Mouse (Mus musculus): ENCODE data around the gene Cbl. TPM values are rescaled to one million over a fixed set of nuclear protein-coding genes. Genes with fewer than 3 reads are reported as not detected.
A peak's percentile ranks its signal among the peaks of the same experiment; 100 is the strongest.

Cbl gene
- polyA plus RNA-seq, 1 experiment from 2014 or later: 22.9 TPM

DNA sequence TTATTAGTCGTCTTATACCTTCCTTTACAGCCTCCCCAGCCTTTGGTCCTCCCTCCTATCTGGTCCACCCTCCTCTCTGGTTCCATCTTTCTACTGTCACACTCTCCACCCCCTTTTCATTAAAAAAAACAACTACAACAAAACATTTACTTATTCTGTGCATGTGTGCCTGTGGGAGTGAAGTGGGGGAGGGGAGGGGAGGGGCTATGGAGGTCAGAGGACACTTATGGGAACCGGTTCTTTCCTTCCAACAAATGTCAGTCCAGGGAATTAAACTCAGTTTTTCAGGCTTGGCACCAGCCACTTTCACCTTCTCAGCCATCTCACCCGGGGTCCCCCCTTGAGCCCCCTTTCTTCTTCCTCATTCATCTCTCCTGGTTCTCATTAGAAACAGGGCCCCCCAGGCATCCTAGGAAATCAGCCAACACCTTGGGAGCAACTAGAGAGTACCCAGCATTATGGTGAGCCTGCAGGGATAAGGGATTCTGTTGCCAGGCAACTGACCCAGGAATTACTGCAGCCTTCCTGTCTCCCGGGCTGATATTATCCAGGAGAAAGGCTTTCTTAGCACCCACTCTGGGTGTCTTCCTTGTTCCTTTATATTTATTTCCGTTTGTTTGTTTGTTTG is 20.8 kb upstream of the Cbl start:
- Histone ChIP-seq H3K4me2 (no peak overlapping the region), H3K27me3 (no peaks in the 10 kb centered on the region), H3K36me3 (no peaks in the 10 kb centered on the region), H3K4me3 (replicated peaks) (no peak overlapping the region), H3K4me1 (peaks cover 43% of the 10 kb centered on the region), H3K27ac (no peak overlapping the region), H3K9ac (no peak overlapping the region), H3K9me3 (replicated peaks) (no peaks in the 10 kb centered on the region)
- WGBS: 27% methylated on average over 4 of the region's 5 CpGs
- no peak for ATAC-seq (replicated peaks; ENCODE audit: low FRiP score)

DNA sequence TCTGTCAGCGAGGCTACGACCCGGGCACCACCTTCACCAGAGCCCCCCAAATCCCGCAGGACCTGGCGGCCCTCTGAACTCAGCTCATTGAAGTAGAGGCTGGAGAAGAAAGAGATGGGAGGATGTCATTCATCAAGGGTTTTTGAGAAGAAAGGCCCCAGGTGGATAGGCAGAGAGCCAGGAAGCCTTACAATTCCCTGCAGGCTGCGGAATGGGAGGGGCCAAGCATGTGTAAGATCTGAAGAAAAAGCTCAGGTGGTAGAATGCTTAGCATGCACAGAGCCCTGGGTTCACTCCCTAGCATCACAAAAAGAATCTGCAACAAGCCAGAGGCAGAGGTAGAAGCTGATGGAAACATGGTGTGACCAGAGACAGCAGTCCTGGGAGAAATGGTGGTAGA is 19.6 kb upstream of the Cbl start:
- H3K9ac ChIP-seq: no peak overlapping the region
- peaks cover 48% of the 10 kb centered on the region for H3K4me1 ChIP-seq
- H3K4me3 ChIP-seq (replicated peaks): no peak overlapping the region
- H3K9me3 ChIP-seq (replicated peaks): no peaks in the 10 kb centered on the region
- no peaks in the 10 kb centered on the region for H3K27me3 ChIP-seq
- H3K36me3 ChIP-seq: no peaks in the 10 kb centered on the region
- WGBS: 81% methylated on average over 6 of the region's 6 CpGs
- ATAC-seq (replicated peaks; ENCODE audit: low FRiP score): no peak
- H3K27ac ChIP-seq: no peak overlapping the region
- H3K4me2 ChIP-seq: no peak overlapping the region

GRCm38 (mm10) chr9:44251314-44251713 is 17.5 kb upstream of the Cbl start, which contains the start of gene Pdzd3:
TSS of gene Pdzd3 (minus strand) at chr9:44251471.
- Histone ChIP-seq H3K27me3 (no peaks in the 10 kb centered on the region), H3K4me1 (peaks cover 51% of the 10 kb centered on the region), H3K4me3 (replicated peaks) (peak within 1 kb of the TSS; percentile 10; the same call in 1 of the 2 replicates), H3K27ac (peak within 1 kb of the TSS; percentile 3; the same call in 1 of the 2 replicates), H3K36me3 (no peaks in the 10 kb centered on the region), H3K9me3 (replicated peaks) (no peaks in the 10 kb centered on the region), H3K4me2 (peak within 1 kb of the TSS; percentile 40), H3K9ac (no peak within 1 kb of the TSS)
- ATAC-seq (replicated peaks; ENCODE audit: low FRiP score): no peak
- WGBS: 56% methylated on average over 10 of the region's 10 CpGs

DNA sequence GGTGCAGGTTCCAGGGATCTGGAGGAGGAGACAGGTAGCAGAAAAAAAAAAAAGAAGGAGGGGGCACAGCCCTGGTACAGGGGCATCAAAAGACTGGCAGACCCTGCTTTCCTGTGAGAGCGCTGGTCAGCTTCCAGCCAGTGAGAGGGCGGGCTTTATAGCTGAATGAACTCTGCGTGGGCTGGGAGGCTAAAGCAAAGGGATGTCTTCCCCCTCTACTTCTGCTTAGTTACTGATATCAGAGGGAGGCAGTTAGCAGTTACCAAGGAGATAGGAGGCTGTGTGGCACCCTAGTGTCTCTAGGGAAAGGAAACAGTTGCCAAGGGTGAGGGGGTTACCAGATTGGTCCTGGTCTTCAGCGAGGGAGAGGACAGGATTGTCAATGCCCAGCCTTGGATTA is 16.6 kb upstream of the Cbl start:
- Histone ChIP-seq H3K4me1 (peaks cover 51% of the 10 kb centered on the region), H3K36me3 (no peaks in the 10 kb centered on the region), H3K27me3 (no peaks in the 10 kb centered on the region), H3K4me2 (peak overlapping the region; percentile 40), H3K27ac (no peak overlapping the region), H3K4me3 (replicated peaks) (no peak overlapping the region), H3K9ac (no peak overlapping the region), H3K9me3 (replicated peaks) (no peaks in the 10 kb centered on the region)
- ATAC-seq (replicated peaks; ENCODE audit: low FRiP score): no peak
- WGBS: 43% methylated on average over 4 of the region's 4 CpGs

DNA sequence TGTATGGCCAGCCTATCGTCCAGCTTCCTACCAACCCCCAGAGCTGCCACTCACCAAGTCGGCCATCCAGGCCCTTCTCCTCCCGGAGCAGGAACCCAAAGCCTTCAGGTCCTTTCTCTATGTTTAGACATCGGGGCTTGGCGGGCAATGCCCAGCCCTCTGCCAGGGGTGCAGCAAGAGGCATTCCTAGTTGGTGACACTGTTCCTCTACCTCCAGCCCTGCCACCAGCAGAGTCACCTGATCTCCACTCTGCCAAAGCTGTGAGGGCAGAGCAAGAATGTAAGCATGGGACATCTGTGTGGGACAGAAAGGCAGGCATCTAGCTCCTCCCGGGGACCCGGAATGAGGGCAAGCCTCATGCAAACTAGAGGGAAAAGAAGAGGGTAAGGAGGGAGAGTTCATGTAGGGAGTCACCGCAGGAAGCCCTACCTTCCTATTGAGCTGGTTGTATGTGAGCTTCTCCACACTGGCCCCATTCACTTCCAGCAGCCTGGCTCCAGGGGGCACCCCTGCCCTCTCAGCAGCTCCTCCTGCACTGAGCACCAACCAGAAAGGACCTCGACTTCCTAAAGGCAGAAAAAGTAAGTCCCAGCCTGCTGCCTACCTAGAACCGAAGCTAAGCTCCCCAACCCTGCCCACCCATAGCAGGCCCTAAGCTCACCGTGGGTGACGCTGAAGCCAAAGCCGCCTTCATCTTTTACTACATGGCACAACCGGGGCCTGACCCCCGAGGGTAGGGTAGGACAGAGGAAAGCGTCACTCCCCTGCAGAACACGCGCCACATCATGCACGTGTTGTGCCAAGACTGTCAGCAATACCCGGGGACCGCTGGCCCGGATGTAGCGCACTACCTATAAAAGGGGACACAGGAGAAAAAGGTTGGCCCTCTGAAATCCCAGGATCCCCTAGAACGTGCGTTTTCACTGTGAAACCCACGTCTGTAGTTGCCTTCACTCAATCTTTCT is 15.6 kb upstream of the Cbl start:
- H3K4me3 ChIP-seq (replicated peaks): no peak overlapping the region

GRCm38 (mm10) chr9:44247907-44248306 is 14.1 kb upstream of the Cbl start:
- H3K4me3 ChIP-seq (replicated peaks): no peak overlapping the region
- no peak for ATAC-seq (replicated peaks; ENCODE audit: low FRiP score)
- no peaks in the 10 kb centered on the region for H3K27me3 ChIP-seq
- no peak overlapping the region for H3K27ac ChIP-seq
- no peaks in the 10 kb centered on the region for H3K36me3 ChIP-seq
- no peak overlapping the region for H3K9ac ChIP-seq
- WGBS: 77% methylated on average over 6 of the region's 6 CpGs
- no peaks in the 10 kb centered on the region for H3K9me3 ChIP-seq (replicated peaks)
- peaks cover 37% of the 10 kb centered on the region for H3K4me1 ChIP-seq
- no peak overlapping the region for H3K4me2 ChIP-seq

More for the DNA sequence above, 15.6 kb upstream of the Cbl start:
- H3K27ac ChIP-seq: no peak overlapping the region
- H3K4me1 ChIP-seq: peaks cover 43% of the 10 kb centered on the region
- WGBS: 45% methylated on average over 26 of the region's 26 CpGs
- no peak overlapping the region for H3K9ac ChIP-seq
- no peaks in the 10 kb centered on the region for H3K27me3 ChIP-seq
- ATAC-seq (replicated peaks; ENCODE audit: low FRiP score): peak; percentile 76
- H3K36me3 ChIP-seq: no peaks in the 10 kb centered on the region
- no peaks in the 10 kb centered on the region for H3K9me3 ChIP-seq (replicated peaks)
- peak overlapping the region; percentile 40 for H3K4me2 ChIP-seq

DNA sequence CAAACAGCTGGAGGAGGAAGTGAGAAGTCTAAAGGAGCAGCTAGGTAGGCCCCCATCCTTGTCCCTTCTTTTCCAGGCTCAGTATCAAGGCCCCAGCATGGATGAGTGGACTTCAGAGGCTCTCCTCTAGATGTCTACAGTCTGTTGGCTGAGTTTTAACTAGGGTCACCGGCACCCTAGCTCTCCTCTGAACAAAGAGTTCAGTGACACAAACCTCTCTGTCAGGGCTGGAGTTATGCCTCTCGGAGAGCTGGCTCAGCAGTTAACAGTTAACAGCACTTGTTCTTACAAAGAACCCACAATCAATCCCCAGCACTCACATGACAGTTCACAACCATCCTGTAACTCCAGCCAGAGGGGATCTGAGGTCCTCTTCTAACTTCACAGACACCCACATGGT is 9.8 kb upstream of the Cbl start:
- no peaks in the 10 kb centered on the region for H3K27me3 ChIP-seq
- 29% methylated on average over 2 of the region's 2 CpGs for WGBS
- no peaks in the 10 kb centered on the region for H3K9me3 ChIP-seq (replicated peaks)
- H3K9ac ChIP-seq: no peak overlapping the region
- no peak for ATAC-seq (replicated peaks; ENCODE audit: low FRiP score)
- no peaks in the 10 kb centered on the region for H3K36me3 ChIP-seq
- no peak overlapping the region for H3K27ac ChIP-seq
- H3K4me3 ChIP-seq (replicated peaks): no peak overlapping the region
- H3K4me1 ChIP-seq: 0 out of 2 replicates have a peak, but pooled peaks cover 6% of the 10 kb centered on the region
- H3K4me2 ChIP-seq: no peak overlapping the region

DNA sequence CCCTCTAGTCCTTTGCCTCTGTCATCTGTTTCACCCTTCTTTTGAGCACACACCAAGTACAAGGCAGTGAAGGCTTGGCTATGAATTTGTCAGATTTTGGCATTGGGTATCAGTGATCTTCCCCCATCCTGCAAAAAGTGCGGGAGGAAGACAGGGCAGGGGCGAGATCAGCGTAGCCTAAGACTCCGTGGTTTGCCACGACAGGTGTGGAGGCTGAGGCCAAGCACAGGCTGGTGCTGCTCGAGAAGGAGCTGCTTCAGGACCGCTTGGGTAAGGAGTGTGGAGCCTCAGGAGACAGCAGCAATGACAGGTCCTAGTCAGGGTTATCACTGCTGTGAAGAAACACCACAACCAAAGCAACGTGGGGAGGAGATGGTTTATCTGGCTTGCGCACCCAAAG is 7.6 kb upstream of the Cbl start:
- ATAC-seq (replicated peaks; ENCODE audit: low FRiP score): no peak
- Histone ChIP-seq H3K4me3 (replicated peaks) (no peak overlapping the region), H3K9me3 (replicated peaks) (no peaks in the 10 kb centered on the region), H3K9ac (no peak overlapping the region), H3K4me1 (peaks cover 15% of the 10 kb centered on the region), H3K36me3 (no peaks in the 10 kb centered on the region), H3K27ac (no peak overlapping the region), H3K4me2 (no peak overlapping the region), H3K27me3 (no peaks in the 10 kb centered on the region)
- 80% methylated on average over 9 of the region's 9 CpGs for WGBS

- no peaks in the 10 kb centered on the region for H3K36me3 ChIP-seq
- no peak overlapping the region for H3K4me2 ChIP-seq
- no peak overlapping the region for H3K9ac ChIP-seq
- no peak for ATAC-seq (replicated peaks; ENCODE audit: low FRiP score)
- H3K27me3 ChIP-seq: no peaks in the 10 kb centered on the region
- H3K4me3 ChIP-seq (replicated peaks): no peak overlapping the region
- H3K4me1 ChIP-seq: peaks cover 17% of the 10 kb centered on the region
- 62% methylated on average over 5 of the region's 5 CpGs for WGBS
- H3K27ac ChIP-seq: no peak overlapping the region
- H3K9me3 ChIP-seq (replicated peaks): no peaks in the 10 kb centered on the region
Observed at GRCm38 (mm10) chr9:44240911-44241310, 7.1 kb upstream of the Cbl start.

DNA sequence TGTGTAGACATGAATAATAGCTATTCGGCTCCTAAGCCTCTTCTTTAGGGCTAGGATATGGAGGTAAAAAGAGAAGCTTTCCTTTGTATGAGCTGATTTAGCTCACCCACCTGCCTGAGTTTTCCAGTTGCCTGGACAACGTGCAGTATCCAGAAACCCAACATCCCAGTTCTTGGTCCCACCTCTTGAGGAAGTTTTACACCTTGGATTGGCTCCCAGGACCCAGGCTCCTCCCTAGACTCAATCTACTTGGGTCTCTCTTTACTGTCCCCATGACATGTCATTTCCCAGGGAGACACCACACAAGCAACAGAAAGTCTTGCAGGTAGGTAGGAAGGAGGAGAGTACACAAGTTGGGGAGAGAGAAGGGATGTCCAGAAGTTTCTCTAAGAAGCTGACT is 6.5 kb upstream of the Cbl start, which contains the start of gene Ccdc153:
TSS of gene Ccdc153 (plus strand) at position 278 of the 400 bp plus-strand sequence.
- Histone ChIP-seq H3K9ac (no peak within 1 kb of the TSS), H3K4me2 (no peak within 1 kb of the TSS), H3K4me3 (replicated peaks) (no peak within 1 kb of the TSS), H3K4me1 (peaks cover 19% of the 10 kb centered on the region), H3K36me3 (no peaks in the 10 kb centered on the region), H3K9me3 (replicated peaks) (no peaks in the 10 kb centered on the region), H3K27ac (no peak within 1 kb of the TSS), H3K27me3 (no peaks in the 10 kb centered on the region)
- 61% methylated on average over 2 of the region's 2 CpGs for WGBS
- no peak for ATAC-seq (replicated peaks; ENCODE audit: low FRiP score)

DNA sequence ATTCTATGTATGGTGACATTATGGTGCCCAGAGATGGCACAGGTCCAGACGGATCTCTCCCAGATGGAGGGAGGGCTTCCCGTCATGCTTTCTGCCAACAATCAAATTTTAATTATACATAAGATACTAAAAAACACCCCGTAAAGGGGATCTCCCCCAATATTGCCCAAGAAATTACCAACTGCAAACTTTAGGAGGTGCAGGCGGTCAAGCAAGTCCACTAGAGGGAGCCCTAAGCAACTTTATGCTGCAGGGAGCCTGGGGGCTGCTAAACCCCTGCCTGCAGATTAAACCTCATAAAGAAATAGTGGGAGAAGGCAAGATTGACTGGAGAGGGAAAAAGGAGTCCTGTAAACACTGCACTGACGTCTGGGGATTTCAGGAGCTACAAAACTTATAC is 5.6 kb upstream of the Cbl start:
- WGBS: 11% methylated on average over 5 of the region's 5 CpGs
- no peaks in the 10 kb centered on the region for H3K27me3 ChIP-seq

DNA sequence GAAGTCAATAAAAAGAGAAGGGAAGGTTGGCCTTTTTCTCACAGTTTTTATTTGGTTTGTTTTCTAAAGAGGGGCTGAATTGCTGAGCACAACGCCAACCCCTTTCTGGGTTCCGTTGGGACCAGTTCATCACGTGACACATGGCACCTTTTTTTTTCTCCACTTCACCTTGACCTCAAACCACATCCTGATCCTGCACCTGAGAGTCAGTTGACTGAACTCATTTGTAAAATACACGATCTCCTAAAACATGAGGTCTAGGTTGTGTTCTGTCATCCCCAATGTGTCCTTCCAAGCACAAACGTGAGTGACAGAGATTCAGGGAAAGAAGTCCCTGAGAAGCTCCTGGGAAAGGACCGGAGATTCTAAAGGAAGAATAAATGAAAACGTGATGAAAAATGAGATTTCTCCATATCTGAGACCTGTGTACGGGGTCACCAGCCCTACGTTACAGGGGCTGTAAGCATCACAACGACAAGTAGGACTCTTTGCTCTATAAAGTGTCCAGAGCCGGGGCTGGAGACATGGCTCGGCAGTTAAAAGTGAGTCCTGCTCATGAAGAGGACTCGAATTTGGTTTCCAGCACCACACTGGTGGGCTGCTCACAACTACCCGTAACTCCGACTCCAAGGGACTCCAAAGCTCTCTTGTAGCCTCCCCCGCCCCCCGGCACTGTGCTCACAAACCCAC is 4.8 kb upstream of the Cbl start:
- no peak overlapping the region for H3K27ac ChIP-seq
- H3K36me3 ChIP-seq: no peaks in the 10 kb centered on the region
- H3K9me3 ChIP-seq (replicated peaks): no peaks in the 10 kb centered on the region
- WGBS: 79% methylated on average over 17 of the region's 17 CpGs
- no peak overlapping the region for H3K9ac ChIP-seq
- no peak for ATAC-seq (replicated peaks; ENCODE audit: low FRiP score)
- H3K4me3 ChIP-seq (replicated peaks): no peak overlapping the region
- no peaks in the 10 kb centered on the region for H3K27me3 ChIP-seq
- H3K4me1 ChIP-seq: peaks cover 25% of the 10 kb centered on the region
- H3K4me2 ChIP-seq: no peak overlapping the region

More for the DNA sequence above, 5.6 kb upstream of the Cbl start:
- H3K9ac ChIP-seq: no peak overlapping the region
- no peak overlapping the region for H3K4me3 ChIP-seq (replicated peaks)
- no peaks in the 10 kb centered on the region for H3K36me3 ChIP-seq
- peaks cover 24% of the 10 kb centered on the region for H3K4me1 ChIP-seq
- H3K4me2 ChIP-seq: no peak overlapping the region
- ATAC-seq (replicated peaks; ENCODE audit: low FRiP score): no peak
- H3K9me3 ChIP-seq (replicated peaks): no peaks in the 10 kb centered on the region
- H3K27ac ChIP-seq: no peak overlapping the region

Measured in kidney, embryonic 15.5 days (tissue).